Mouse (Mus musculus) spleen, postnatal 4 days (tissue): ENCODE data around the gene Gnb3.
A peak's percentile ranks its signal among the peaks of the same experiment; 100 is the strongest.
"Not testable (repeated sequence)": the region's sequence is repeated elsewhere in the genome, so short reads cannot be mapped to it uniquely, and the experiment has no call there.

Experiments
- DNase-seq, 2 experiments: peaks; one replicate each; pipeline ENCODE4 v3.0.0; 2022; ENCODE audit warnings: low spot score in 2 of 2

The Gnb3 gene

GRCm38 (mm10) chr6:124816611-124817010, 23.5 kb downstream of the Gnb3 start:
- DNase-seq: no peak

GRCm38 (mm10) chr6:124814858-124815774, 25.0 kb downstream of the Gnb3 start:
- DNase-seq: peak; percentile 12 to 56

- peak in 1 of 2 experiments; percentile 21 for DNase-seq
These were observed 25.6 kb downstream of the Gnb3 start for GRCm38 (mm10) chr6:124814448-124814847.

DNA sequence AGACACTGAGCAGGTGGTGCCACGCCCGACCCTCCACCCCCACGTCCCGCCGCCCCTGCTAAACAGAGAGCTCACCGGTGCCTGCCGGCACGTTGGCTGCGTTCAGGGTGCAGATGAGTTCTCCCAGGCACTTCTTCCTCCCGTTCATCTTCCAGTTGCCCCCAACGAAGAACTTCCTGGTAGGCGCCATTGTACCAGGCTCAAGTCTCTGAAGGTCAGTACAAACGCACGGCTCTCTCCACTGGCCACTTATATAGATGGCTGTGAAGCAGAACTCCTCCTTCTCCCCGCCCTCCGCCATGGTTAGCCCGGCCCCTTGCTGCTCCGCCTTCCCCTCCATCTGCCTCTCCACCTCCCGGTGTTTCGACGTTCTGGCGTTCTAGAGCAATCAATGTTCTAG, 26.1 kb downstream of the Gnb3 start, which contains the start of gene Tpi1:
Gene Tpi1 (minus strand): TSS at position 364 of the 400 bp plus-strand sequence.
- DNase-seq: peak; percentile 89 to 92

- DNase-seq: peak; percentile 69 to 85
These were observed 26.6 kb downstream of the Gnb3 start for GRCm38 (mm10) chr6:124813496-124813895.

GRCm38 (mm10) chr6:124812848-124813247, 27.2 kb downstream of the Gnb3 start:
- peak in 1 of 2 experiments; percentile 14 for DNase-seq

DNA sequence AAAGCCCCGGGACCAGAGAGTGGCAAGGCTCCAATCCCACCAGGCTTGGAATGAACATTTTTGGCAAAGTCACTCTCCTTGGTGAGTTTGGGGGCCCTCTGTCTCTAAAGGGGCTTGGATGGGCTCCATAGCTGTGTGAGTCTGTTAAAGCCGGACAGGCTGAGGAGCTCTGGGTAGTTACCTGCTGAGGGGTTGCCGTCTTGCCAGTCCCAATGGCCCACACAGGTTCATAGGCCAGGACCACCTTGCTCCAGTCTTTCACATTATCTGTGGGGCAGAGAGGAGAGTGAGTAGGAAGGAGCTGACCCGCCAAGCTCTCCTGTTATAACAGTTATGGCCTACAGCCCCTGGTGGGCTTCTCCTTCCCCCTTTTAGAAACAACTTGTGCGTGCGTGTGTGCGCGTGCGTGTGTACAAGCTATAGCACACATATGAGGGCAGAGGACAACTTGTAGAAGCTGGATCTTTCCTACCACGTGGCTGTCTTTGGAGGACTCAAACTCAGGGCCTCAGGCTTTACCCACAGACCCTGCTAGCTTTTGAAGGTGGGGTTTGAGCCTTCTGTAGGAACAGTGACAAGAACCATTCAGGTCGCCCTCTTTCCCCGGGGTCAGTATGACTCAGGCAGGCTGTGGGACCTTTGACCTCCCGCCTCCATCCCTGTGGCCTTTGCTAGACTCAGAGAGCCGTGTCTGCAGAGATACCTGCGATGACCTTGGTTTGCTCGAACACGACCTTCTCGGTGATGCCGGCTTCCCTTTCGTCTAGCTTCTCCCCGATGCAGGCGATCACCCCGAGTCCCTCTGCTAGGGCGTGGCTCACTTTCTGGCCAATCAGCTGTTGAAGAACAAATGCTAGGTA, 28.1 kb downstream of the Gnb3 start:
- DNase-seq: peak; percentile 23 to 70

- DNase-seq: no peak
These were observed 28.7 kb downstream of the Gnb3 start for GRCm38 (mm10) chr6:124811403-124811665.

DNA sequence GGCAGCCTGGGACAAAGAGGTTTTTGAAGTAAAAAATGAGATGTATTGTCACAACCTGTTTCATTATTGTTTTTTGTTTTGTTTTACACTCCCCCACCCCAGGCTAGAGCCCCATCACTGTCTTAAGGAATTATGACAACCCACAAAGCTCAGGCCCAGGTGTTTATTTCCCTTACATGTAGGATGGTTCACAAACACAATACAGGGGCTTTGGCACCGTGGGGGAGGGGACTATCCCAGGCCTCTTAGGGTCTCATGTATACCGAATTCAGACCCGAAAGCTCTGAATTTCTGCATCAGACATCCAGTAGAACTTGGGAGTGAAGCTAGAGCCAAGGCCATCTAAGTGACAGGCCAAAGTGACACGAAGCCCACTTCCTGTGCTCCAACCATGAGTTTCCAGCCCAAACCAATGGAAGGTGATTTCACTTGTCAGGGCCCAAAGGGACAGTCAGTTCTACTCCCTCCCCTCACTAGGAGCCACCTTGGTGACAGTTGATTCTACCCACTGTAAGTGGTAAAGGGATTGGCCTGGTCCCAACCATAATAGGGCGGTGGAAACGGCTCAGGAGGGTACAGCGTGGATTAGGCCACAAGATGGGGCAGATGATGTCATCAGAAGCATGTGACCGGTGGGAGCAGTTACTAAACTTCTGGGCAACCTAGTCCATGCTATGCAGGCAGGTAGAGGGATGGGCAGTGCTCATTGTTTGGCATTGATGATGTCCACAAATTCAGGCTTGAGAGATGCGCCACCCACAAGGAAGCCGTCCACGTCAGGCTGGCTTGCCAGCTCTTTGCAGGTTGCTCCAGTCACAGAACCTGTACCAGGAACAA, 29.3 kb downstream of the Gnb3 start:
- DNase-seq: peak; percentile 12 to 66

GRCm38 (mm10) chr6:124809775-124810538, 30.1 kb downstream of the Gnb3 start:
- peak in 1 of 2 experiments; percentile 16 for DNase-seq

- DNase-seq: peak; percentile 84 to 91
These were observed 30.9 kb downstream of the Gnb3 start for GRCm38 (mm10) chr6:124809052-124809774.

- peak; percentile 70 to 87 for DNase-seq
These were observed 31.6 kb downstream of the Gnb3 start, which contains the start of gene Spsb2 for GRCm38 (mm10) chr6:124808358-124809012. TSS of gene Spsb2 (plus strand) at chr6:124808661.

- DNase-seq: no peak
These were observed 32.1 kb downstream of the Gnb3 start for GRCm38 (mm10) chr6:124807986-124808357.

GRCm38 (mm10) chr6:124807366-124807765, 32.7 kb downstream of the Gnb3 start:
- DNase-seq: no peak

- no peak for DNase-seq
These were observed 33.5 kb downstream of the Gnb3 start for GRCm38 (mm10) chr6:124806446-124807140.

GRCm38 (mm10) chr6:124805341-124806321, 34.4 kb downstream of the Gnb3 start:
- peak; percentile 84 to 89 for DNase-seq

- no peak for DNase-seq
These were observed 35.7 kb downstream of the Gnb3 start for GRCm38 (mm10) chr6:124804341-124804740.

DNA sequence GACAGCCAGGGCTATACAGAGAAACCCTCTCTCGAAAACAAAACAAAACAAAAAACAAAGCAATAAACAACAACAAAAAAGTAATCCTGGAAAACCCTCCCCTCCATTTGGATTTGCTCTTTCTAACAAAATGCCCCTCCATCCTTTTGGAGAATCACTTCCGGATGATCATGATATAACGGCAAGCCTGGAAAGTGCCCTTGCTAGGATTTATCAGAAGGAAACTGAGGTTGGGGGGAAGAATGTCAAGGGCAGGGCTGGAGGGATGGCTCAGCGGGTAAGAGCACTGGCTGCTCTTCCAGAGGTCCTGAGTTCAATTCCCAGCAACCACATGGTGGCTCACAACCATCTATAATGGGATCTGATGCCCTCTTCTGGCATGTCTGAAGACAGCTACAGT, 36.4 kb downstream of the Gnb3 start:
- not testable (repeated sequence) for DNase-seq
